Mouse (Mus musculus) forebrain, embryonic 14.5 days (tissue): ENCODE measurements around the gene Gm29554. TPM values are rescaled to one million over a fixed set of nuclear protein-coding genes. Genes with fewer than 3 reads are reported as not detected.
"Not testable (repeated sequence)": the region's sequence is repeated elsewhere in the genome, so short reads cannot be mapped to it uniquely, and the experiment has no call there.

Experiments
- ATAC-seq: fragments of 200-750 bp; cut with Nextera tagmentation; 2 replicates; pipeline ENCODE4 v1.8.0; 2017; ENCODE audit warnings: mild to moderate bottlenecking, moderate library complexity
- DNase-seq: peaks from one replicate; pipeline ENCODE4 v3.0.0-alpha.2; 2015; ENCODE audit warnings: low spot score
- H3K27ac ChIP-seq: fragments of 300-500 bp; sonication (generic); 2 replicates; pipeline ENCODE4 v1.5.1; 2014; ENCODE audit warnings: low read depth, mild to moderate bottlenecking, control low read depth, low read length, moderate library complexity
- H3K27me3 ChIP-seq: fragments of 300-500 bp; sonication (generic); replicated peaks from 2 replicates; pipeline ENCODE4 v1.6.1; 2014; ENCODE audit warnings: low read length, control low read depth, mixed read lengths; ENCODE audit not compliant: control insufficient read depth, insufficient read depth
- H3K36me3 ChIP-seq: fragments of 300-500 bp; sonication (generic); 2 replicates; pipeline ENCODE4 v1.6.1; 2014; ENCODE audit warnings: low read length, control low read depth; ENCODE audit not compliant: control insufficient read depth, insufficient read depth
- H3K4me1 ChIP-seq: fragments of 300-500 bp; sonication (generic); 2 replicates; pipeline ENCODE4 v1.6.1; 2014; ENCODE audit warnings: antibody characterized with exemption, low read length, control low read depth; ENCODE audit not compliant: control insufficient read depth, insufficient read depth
- H3K4me2 ChIP-seq: fragments of 300-500 bp; sonication (generic); 2 replicates; pipeline ENCODE4 v1.6.1; 2014; ENCODE audit warnings: mild to moderate bottlenecking, control low read depth, low read length
- H3K4me3 ChIP-seq: fragments of 300-500 bp; sonication (generic); 2 replicates; pipeline ENCODE4 v1.5.1; 2014; ENCODE audit warnings: low read depth, low read length, control low read depth
- H3K9ac ChIP-seq: fragments of 300-500 bp; sonication (generic); 2 replicates; pipeline ENCODE4 v1.6.1; 2014; ENCODE audit warnings: mild to moderate bottlenecking, low read length, control low read depth, moderate library complexity
- H3K9me3 ChIP-seq: fragments of 300-500 bp; sonication (generic); replicated peaks from 2 replicates; pipeline ENCODE4 v1.6.1; 2016; ENCODE audit warnings: low read length, control low read depth, mixed read lengths; ENCODE audit not compliant: control insufficient read depth
- WGBS: fragments of 180-500 bp; shearing (Covaris S2); extraction: QIAGEN DNeasy Blood & Tissue Kit; methylation state at CpG from one replicate; pipeline ENCODE4 v1.1.7; 2014; 5-methylcytosine and 5-hydroxymethylcytosine counted together
- polyA plus RNA-seq: library from polyadenylated mRNA; unstranded; fragments of >200 nt; fragmentation: Nextera tagmentation; extraction: Ambion mirVana; gene quantifications from 2 replicates; pipeline ENCODE4 v1.2.1, GENCODE M21; 2014

Gm29554 gene
- polyA plus RNA-seq, result not detected in 2 replicates

GRCm38 (mm10) chrY:12273632-12274031 is at the start of gene Gm29554:
Gene Gm29554 (plus strand): TSS chrY:12273932.
- not testable (repeated sequence) for H3K9ac ChIP-seq, DNase-seq, H3K4me1 ChIP-seq, H3K27me3 ChIP-seq, H3K4me2 ChIP-seq, H3K9me3 ChIP-seq, H3K36me3 ChIP-seq, H3K27ac ChIP-seq, ATAC-seq, H3K4me3 ChIP-seq
- WGBS, result no CpG with 5 or more reads among the region's 6 CpGs

Other genes with a start within 250 kb of the Gm29554 start
- gene Gm20812, start 108.0 kb downstream of the Gm29554 start, polyA plus RNA-seq, result not detected in 2 replicates